Mouse (Mus musculus) small intestine, adult 2 months (tissue): ENCODE measurements at regions not wholly inside any gene's neighbourhood (a gene's known extent, or its start where the extent isn't known, plus 50 kb on each side); places are given as distances from the start of the nearest gene placed in this dataset.

Source experiments
- H3K27ac ChIP-seq: fragments of 200-500 bp; 2 replicates; pipeline ENCODE4 v1.5.1; 2012; ENCODE audit warnings: low read depth, low read length, control low read depth, inconsistent platforms; ENCODE audit not compliant: insufficient read depth
- H3K27me3 ChIP-seq: fragments of 200-500 bp; 2 replicates; pipeline ENCODE4 v1.6.1; 2012; ENCODE audit warnings: mild to moderate bottlenecking, moderate library complexity, low read length, inconsistent platforms; ENCODE audit not compliant: control insufficient read depth, insufficient read depth
- H3K36me3 ChIP-seq: fragments of 200-500 bp; 2 replicates; pipeline ENCODE4 v1.6.1; 2012; ENCODE audit warnings: mild to moderate bottlenecking, low read length, control low read depth, inconsistent platforms; ENCODE audit not compliant: control insufficient read depth, insufficient read depth
- H3K4me1 ChIP-seq: fragments of 200-500 bp; 2 replicates; pipeline ENCODE4 v1.6.1; 2012; ENCODE audit warnings: low read length, inconsistent platforms, mixed read lengths; ENCODE audit not compliant: control insufficient read depth, insufficient read depth, insufficient read length
- H3K4me3 ChIP-seq: fragments of 200-500 bp; 2 replicates; pipeline ENCODE4 v1.5.1; 2012; ENCODE audit warnings: low read depth, mild to moderate bottlenecking, control low read depth, inconsistent platforms, low read length, moderate library complexity
- CTCF ChIP-seq: fragments of 200-500 bp; IDR thresholded peaks from 2 replicates; pipeline ENCODE4 v1.5.1; 2012; ENCODE audit warnings: low read depth, mild to moderate bottlenecking, control low read depth, inconsistent platforms, low read length, moderate library complexity, mixed read lengths; ENCODE audit not compliant: insufficient replicate concordance, insufficient read length; ENCODE audit errors: extremely low read depth
- POLR2A ChIP-seq: fragments of 200-500 bp; IDR thresholded peaks from 2 replicates; pipeline ENCODE4 v1.6.1; 2012; ENCODE audit warnings: low read depth, mild to moderate bottlenecking, control low read depth, inconsistent platforms, low read length, moderate library complexity
- WGBS: fragments of 180-500 bp; shearing (Covaris S2); methylation state at CpG from one replicate; pipeline ENCODE4 v1.1.7; 2018; 5-methylcytosine and 5-hydroxymethylcytosine counted together

DNA sequence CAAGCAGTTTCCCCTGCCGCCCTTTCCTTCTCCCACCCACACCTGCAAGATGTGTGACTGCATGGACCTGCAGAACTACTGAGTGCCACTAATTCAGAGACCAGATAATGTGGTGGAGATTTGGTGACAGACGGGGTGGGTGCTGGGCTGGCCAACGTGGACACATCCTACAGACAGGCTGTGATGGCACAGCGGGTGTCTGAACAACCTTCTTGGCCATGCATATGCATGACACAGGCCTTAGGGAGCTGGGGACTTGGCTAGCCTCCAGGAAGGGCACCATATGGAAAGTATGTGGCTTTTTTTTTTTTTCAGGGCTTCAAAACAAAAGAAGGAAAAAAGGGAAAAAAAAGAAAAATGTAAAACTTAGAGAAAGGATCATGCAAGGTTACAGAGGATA lies 243.5 kb upstream of the N4bp1 start:
- no peaks in the 10 kb centered on the region for H3K27me3 ChIP-seq
- WGBS = 73% methylated on average over 4 of the region's 4 CpGs
- H3K4me1 ChIP-seq = no peaks in the 10 kb centered on the region
- no peak overlapping the region for H3K4me3 ChIP-seq
- H3K27ac ChIP-seq = no peak overlapping the region
- no peaks in the 10 kb centered on the region for H3K36me3 ChIP-seq
- TF ChIP-seq CTCF (no peak), POLR2A (no peak)

DNA sequence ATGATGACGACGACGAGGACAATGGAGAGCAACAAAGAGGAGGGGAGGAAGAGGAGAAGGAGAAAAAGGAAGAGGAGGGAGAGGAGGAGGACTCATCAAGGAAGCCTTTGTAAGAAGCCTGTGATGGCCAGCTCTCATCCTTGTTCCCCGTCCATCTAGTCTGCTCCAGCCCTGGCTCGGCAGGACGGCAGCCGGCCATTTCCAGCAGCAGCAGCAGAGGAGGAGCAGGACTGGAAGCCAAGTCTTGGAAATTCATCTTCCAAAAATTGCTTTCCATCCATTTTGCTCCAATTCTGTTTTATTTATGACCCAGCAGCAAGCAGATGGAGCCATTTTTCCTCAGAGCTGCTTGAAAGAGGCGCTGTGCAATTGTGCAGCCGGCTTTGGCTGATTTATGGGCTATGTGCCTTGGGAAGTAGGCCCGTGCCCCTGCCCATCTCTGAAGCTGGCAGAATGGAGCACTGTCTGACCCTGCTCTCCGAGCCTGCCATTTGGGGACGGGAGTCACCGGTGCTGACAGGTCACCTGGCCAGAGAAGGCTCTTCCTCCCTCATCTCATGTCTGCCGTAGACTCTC lies 231.2 kb upstream of the N4bp1 start:
- TF ChIP-seq CTCF = no peak
- no peak for TF ChIP-seq POLR2A
- no peaks in the 10 kb centered on the region for H3K27me3 ChIP-seq
- 84% methylated on average over 14 of the region's 14 CpGs for WGBS
- H3K4me1 ChIP-seq = peaks cover 3% of the 10 kb centered on the region; the same call in 1 of the 2 replicates
- H3K36me3 ChIP-seq = no peaks in the 10 kb centered on the region
- no peak overlapping the region for H3K27ac ChIP-seq
- no peak overlapping the region for H3K4me3 ChIP-seq

DNA sequence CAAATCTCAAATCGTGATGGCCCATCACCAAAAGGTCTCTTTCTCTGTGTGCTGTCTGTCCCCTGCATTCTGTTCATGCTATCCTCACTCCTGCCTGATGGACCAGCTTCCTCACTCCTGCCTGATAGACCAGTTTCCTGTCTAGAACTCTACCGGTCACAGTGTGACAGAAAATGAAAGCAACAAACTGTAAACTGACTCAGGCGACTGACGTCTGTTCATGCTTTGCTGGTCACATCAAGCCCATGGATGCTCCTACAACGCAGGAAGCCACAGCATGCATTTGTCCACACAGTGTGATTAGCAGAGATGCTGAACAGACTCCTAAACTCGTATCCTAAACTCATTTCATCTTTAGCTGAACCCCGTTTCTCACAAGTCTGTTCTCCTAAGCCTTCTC lies 227.3 kb upstream of the N4bp1 start:
- no peak overlapping the region for H3K4me3 ChIP-seq
- 63% methylated on average over 7 of the region's 7 CpGs for WGBS
- no peaks in the 10 kb centered on the region for H3K27me3 ChIP-seq
- H3K4me1 ChIP-seq = peaks cover 3% of the 10 kb centered on the region; the same call in 1 of the 2 replicates
- TF ChIP-seq CTCF = no peak
- no peak for TF ChIP-seq POLR2A
- no peak overlapping the region for H3K27ac ChIP-seq
- H3K36me3 ChIP-seq = no peaks in the 10 kb centered on the region

DNA sequence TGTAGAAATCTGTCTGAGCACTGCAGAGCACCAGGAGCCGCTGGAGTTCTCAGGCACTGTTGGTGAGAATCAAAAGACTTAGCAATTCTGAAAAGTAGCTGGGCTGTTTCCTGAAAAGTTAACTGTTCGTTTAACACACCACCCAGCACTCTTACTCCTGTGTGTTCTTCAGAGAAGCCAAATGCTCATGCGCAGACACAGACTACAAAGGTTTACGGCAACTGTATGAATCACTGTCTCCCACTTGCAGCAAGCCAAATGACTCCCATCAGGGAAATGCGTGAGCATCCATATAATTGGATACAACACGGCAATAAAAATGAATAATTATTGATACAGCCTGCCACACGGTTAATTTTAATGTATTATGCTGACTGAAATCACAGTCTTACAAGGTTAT lies 220.0 kb upstream of the N4bp1 start:
- Histone ChIP-seq H3K27me3 (no peaks in the 10 kb centered on the region), H3K4me1 (no peaks in the 10 kb centered on the region), H3K27ac (no peak overlapping the region), H3K36me3 (no peaks in the 10 kb centered on the region), H3K4me3 (no peak overlapping the region)
- 65% methylated on average over 7 of the region's 7 CpGs for WGBS
- TF ChIP-seq CTCF (no peak), POLR2A (no peak)

DNA sequence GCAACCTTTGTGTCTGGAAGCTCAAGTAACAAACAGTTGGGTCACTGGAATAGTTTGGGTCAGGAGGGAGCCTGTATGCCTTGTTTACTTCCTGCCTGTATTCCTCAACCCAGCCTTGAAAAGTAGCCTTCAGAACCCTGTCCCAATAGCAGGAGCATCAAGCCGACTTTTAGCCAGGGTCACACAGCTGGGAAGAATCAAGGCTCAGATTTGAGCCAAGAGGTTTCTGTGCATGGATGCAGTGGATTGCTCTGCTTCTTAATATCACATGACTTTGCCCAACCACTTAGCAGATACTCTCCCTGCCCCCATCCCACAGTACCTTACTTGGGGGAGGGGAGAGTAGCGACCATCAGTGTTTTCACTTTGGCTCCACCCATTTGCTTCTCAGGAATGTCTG lies 210.2 kb upstream of the N4bp1 start:
- 56% methylated on average over 2 of the region's 2 CpGs for WGBS
- TF ChIP-seq POLR2A (no peak), CTCF (no peak)
- Histone ChIP-seq H3K4me3 (no peak overlapping the region), H3K27ac (no peak overlapping the region), H3K36me3 (no peaks in the 10 kb centered on the region), H3K4me1 (no peaks in the 10 kb centered on the region), H3K27me3 (no peaks in the 10 kb centered on the region)

DNA sequence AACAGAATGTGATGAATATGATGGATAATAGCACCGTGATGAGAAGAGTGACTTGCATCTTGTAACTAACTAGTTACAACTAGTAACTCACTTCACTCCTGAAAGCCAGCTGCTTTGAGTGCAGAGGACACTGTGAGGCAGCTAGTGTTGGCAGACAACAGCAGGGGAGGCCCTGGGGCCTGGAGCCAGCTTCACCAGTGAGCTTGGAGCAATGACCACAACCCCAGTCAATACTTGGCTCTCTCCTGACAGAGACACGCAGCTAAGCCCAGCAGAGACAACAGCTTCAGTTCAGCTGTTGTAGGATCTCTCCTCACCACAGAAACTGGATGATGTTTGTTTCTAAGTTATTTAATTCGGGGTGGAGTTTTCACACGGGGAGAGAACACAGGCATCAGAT lies 209.6 kb upstream of the N4bp1 start:
- no peaks in the 10 kb centered on the region for H3K4me1 ChIP-seq
- no peak overlapping the region for H3K4me3 ChIP-seq
- no peaks in the 10 kb centered on the region for H3K36me3 ChIP-seq
- H3K27me3 ChIP-seq = no peaks in the 10 kb centered on the region
- TF ChIP-seq POLR2A = no peak
- TF ChIP-seq CTCF = no peak
- H3K27ac ChIP-seq = no peak overlapping the region
- 67% methylated on average over 4 of the region's 4 CpGs for WGBS

DNA sequence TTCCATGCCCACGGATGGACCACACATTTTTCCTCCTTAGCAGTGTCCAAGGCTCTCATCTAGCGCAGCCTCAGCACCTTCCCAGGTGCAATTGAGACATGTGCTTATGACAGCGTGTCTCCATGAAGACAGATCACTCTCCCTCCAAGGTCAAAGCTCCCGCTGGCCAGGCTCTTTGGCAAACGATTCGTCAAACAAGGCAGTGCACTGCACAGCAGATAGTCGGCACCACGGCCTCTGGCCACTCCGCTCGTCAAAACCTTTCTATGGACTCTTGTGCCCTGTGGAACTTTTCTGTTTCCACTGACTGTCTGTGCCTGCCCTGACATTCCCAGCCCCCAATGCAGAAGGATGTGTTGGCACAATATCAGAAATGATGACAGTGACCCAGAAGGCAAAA lies 208.7 kb upstream of the N4bp1 start:
- no peak for TF ChIP-seq POLR2A
- no peak for TF ChIP-seq CTCF
- Histone ChIP-seq H3K27me3 (no peaks in the 10 kb centered on the region), H3K27ac (no peak overlapping the region), H3K4me3 (no peak overlapping the region), H3K4me1 (no peaks in the 10 kb centered on the region), H3K36me3 (no peaks in the 10 kb centered on the region)
- 35% methylated on average over 10 of the region's 10 CpGs for WGBS
